Mouse (Mus musculus) limb, embryonic 11.5 days (tissue): ENCODE measurements around the gene Gm49405. TPM values are rescaled to one million over a fixed set of nuclear protein-coding genes. Genes with fewer than 3 reads are reported as not detected.

Source experiments
- ATAC-seq: fragments of 200-750 bp; cut with Nextera tagmentation; 2 replicates; pipeline ENCODE4 v1.8.0; 2017; ENCODE audit warnings: low read depth; ENCODE audit not compliant: insufficient number of reproducible peaks, low FRiP score, low TSS enrichment
- DNase-seq: peaks from one replicate; pipeline ENCODE4 v3.0.0-alpha.2; 2015; ENCODE audit warnings: low spot score
- H3K27ac ChIP-seq: fragments of 300-500 bp; sonication (generic); replicated peaks from 2 replicates; pipeline ENCODE4 v1.5.1; 2014; ENCODE audit warnings: low read depth, mild to moderate bottlenecking, low read length
- H3K27me3 ChIP-seq: fragments of 300-500 bp; sonication (generic); 2 replicates; pipeline ENCODE4 v1.6.1; 2014; ENCODE audit warnings: mild to moderate bottlenecking, low read length, mixed read lengths; ENCODE audit not compliant: control insufficient read depth, insufficient read depth
- H3K36me3 ChIP-seq: fragments of 300-500 bp; sonication (generic); 2 replicates; pipeline ENCODE4 v1.6.1; 2014; ENCODE audit warnings: mild to moderate bottlenecking, low read length, moderate library complexity, mixed read lengths; ENCODE audit not compliant: control insufficient read depth, insufficient read depth
- H3K4me1 ChIP-seq: fragments of 300-500 bp; sonication (generic); 2 replicates; pipeline ENCODE4 v1.6.1; 2014; ENCODE audit warnings: low read length, mixed read lengths; ENCODE audit not compliant: control insufficient read depth, insufficient read depth
- H3K4me2 ChIP-seq: fragments of 300-500 bp; sonication (generic); 2 replicates; pipeline ENCODE4 v1.6.1; 2014; ENCODE audit warnings: low read depth, mild to moderate bottlenecking, moderate library complexity; ENCODE audit not compliant: severe bottlenecking
- H3K4me3 ChIP-seq: fragments of 300-500 bp; sonication (generic); 2 replicates; pipeline ENCODE4 v1.5.1; 2014; ENCODE audit warnings: low read depth, low read length
- H3K9ac ChIP-seq: fragments of 300-500 bp; sonication (generic); 2 replicates; pipeline ENCODE4 v1.6.1; 2014; ENCODE audit warnings: mild to moderate bottlenecking, low read length
- H3K9me3 ChIP-seq: fragments of 300-500 bp; sonication (generic); 2 replicates; pipeline ENCODE4 v1.6.1; 2016; ENCODE audit warnings: low read length; ENCODE audit not compliant: control insufficient read depth
- WGBS: fragments of 180-500 bp; shearing (Covaris S2); extraction: QIAGEN DNeasy Blood & Tissue Kit; methylation state at CpG from one replicate; pipeline ENCODE4 v1.1.7; 2014; 5-methylcytosine and 5-hydroxymethylcytosine counted together
- polyA plus RNA-seq: library from polyadenylated mRNA; unstranded; fragments of >200 nt; fragmentation: Nextera tagmentation; extraction: Ambion mirVana; gene quantifications from 2 replicates; pipeline ENCODE4 v1.2.1, GENCODE M21; 2014

Gene Gm49405
- polyA plus RNA-seq, 1 experiment from 2014 or later, result 2.5 TPM

DNA sequence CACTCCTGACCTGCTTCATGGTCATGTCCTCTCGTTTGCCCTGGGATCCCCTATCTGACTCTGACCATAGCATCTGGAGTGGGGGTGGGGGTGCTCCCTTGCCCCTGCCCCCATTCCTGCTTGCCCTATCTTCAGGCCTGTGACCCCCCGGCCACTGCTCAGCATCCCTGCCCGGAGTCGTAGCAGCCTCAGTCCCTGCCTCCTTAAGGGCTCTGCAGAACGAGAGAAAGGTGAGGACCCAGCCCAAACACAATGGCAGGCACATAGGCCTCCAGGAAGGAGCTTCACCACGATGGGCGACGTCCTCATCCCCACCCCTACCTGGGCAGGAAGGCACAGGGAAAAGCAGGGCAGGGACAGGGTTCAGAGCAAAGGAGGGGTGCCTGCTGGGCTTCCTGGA is 2.1 kb upstream of the Gm49405 start:
- WGBS, result 71% methylated on average over 8 of the region's 8 CpGs
- Histone ChIP-seq H3K4me3 (no peak overlapping the region), H3K9ac (no peak overlapping the region), H3K4me2 (no peak overlapping the region), H3K27me3 (no peaks in the 10 kb centered on the region), H3K27ac (no peak overlapping the region), H3K4me1 (peaks cover 8% of the 10 kb centered on the region), H3K36me3 (no peaks in the 10 kb centered on the region), H3K9me3 (no peaks in the 10 kb centered on the region)
- DNase-seq, result no peak
- no peak for ATAC-seq

DNA sequence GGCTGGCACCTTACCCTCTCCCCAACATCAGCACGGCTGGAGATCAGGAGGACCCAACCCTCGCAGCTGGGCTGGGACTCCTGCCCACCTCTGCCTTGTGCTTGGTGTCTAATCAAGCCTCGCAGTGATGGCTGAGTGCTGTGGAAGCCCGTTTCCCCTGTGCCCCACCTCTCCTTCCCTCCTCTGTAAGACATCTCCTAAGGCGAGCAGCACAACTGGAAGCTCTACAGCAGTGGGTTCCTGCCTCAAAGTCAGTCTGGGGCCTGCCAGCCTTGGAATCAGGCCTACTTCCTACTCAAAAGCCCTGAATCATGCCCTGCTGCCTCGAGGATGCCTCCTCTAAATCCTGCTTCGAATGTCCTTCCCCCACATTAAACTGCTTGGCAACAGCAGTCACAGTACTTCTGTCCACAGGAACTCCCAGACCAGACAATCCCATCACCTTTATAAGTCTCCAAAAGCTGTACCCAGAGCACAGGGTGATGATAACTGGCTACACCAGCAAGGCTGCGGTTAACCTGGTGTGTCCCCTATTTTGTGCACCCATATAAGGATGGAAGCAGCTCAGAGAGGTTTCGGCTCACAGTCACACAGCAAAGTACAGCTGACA is 1.2 kb upstream of the Gm49405 start:
- ATAC-seq, result no peak
- WGBS, result 89% methylated on average over 9 of the region's 9 CpGs
- no peak for DNase-seq
- no peak overlapping the region for H3K27ac ChIP-seq
- H3K4me1 ChIP-seq, result peaks cover 8% of the 10 kb centered on the region
- no peaks in the 10 kb centered on the region for H3K27me3 ChIP-seq
- H3K9ac ChIP-seq, result no peak overlapping the region
- no peaks in the 10 kb centered on the region for H3K36me3 ChIP-seq
- H3K4me2 ChIP-seq, result peak overlapping the region; percentile 87
- H3K4me3 ChIP-seq, result 0 out of 2 replicates have a peak overlapping the region, but pooled peaks have one; percentile 75
- no peaks in the 10 kb centered on the region for H3K9me3 ChIP-seq

- H3K36me3 ChIP-seq, result peaks cover 4% of the 10 kb centered on the region
- no peaks in the 10 kb centered on the region for H3K27me3 ChIP-seq
- peaks cover 8% of the 10 kb centered on the region for H3K4me1 ChIP-seq
- 17% methylated on average over 17 of the region's 17 CpGs for WGBS
- peak overlapping the region; percentile 96 for H3K27ac ChIP-seq
- no peak for ATAC-seq
- peak overlapping the region; percentile 93 for H3K9ac ChIP-seq
- DNase-seq, result peak; percentile 45
- no peaks in the 10 kb centered on the region for H3K9me3 ChIP-seq
- peak overlapping the region; percentile 75 for H3K4me3 ChIP-seq
- H3K4me2 ChIP-seq, result peak overlapping the region; percentile 87
Observed at GRCm38 (mm10) chr19:4000949-4001525, 611 bp downstream of the Gm49405 start.

DNA sequence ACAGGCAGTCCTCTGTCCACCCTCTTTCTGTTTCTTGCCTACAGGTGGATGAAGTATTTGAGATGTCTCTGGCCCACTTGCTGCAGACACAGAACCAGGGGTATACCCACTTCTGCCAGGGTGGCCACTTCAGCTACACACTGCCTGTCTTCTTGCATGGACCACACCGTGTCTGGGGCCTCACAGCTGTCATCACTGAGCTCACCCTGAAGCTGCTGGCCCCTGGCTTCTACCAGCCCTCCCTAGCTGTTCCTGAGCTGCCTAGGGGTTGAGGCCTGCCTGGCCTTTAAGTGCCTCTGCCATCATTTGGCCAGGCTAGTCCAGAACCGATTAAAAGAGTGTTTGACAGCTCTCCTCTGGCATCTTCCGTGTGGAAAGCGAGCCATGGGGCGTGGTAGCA is 1.3 kb downstream of the Gm49405 start:
- 88% methylated on average over 5 of the region's 5 CpGs for whole genome bisulfite sequencing
- DNase-seq (no peak), ATAC-seq (no peak)
- peaks cover 9% of the 10 kb centered on the region for H3K36me3 ChIP-seq
- H3K4me3 ChIP-seq, result no peak overlapping the region
- no peaks in the 10 kb centered on the region for H3K9me3 ChIP-seq
- H3K4me2 ChIP-seq, result peak overlapping the region; percentile 87; the same call in 1 of the 2 replicates
- H3K4me1 ChIP-seq, result peaks cover 8% of the 10 kb centered on the region
- H3K27me3 ChIP-seq, result no peaks in the 10 kb centered on the region
- no peak overlapping the region for H3K27ac ChIP-seq
- no peak overlapping the region for H3K9ac ChIP-seq

DNA sequence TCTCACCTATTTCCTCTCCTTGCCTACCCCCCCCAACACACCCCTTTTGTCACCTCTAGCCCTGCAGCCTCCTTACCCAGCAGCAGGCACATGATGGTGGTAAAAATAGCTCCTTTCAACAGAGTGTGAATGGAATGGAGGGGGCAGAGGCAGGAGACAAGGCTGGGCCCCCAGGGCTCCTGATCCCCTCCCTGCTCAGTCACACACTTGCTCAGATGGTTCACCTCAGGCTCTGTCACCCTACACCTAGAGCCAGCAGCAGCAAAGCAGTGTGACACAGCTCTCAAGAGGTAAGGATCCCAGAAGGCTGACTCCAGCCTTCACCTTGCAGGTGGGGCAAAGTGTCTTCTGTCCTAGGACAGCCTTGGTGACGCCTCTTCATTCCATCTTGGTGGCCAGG is 2.7 kb downstream of the Gm49405 start, which contains the start of gene Doc2g:
TSS of gene Doc2g (plus strand) at position 202 of the 400 bp plus-strand sequence.
- Histone ChIP-seq H3K27ac (no peak within 1 kb of the TSS), H3K4me2 (no peak within 1 kb of the TSS), H3K36me3 (peaks cover 17% of the 10 kb centered on the region), H3K4me1 (peaks cover 8% of the 10 kb centered on the region), H3K9me3 (no peaks in the 10 kb centered on the region), H3K4me3 (no peak within 1 kb of the TSS), H3K27me3 (no peaks in the 10 kb centered on the region), H3K9ac (no peak within 1 kb of the TSS)
- DNase-seq (no peak), ATAC-seq (no peak)
- 74% methylated on average over 1 of the region's 1 CpGs for WGBS

GRCm38 (mm10) chr19:4003641-4004040 is 3.2 kb downstream of the Gm49405 start:
- Histone ChIP-seq H3K9ac (no peak overlapping the region), H3K27me3 (no peaks in the 10 kb centered on the region), H3K4me3 (no peak overlapping the region), H3K36me3 (peaks cover 17% of the 10 kb centered on the region), H3K4me2 (no peak overlapping the region), H3K27ac (no peak overlapping the region), H3K9me3 (no peaks in the 10 kb centered on the region), H3K4me1 (peaks cover 8% of the 10 kb centered on the region)
- no peak for ATAC-seq
- DNase-seq, result no peak
- 72% methylated on average over 12 of the region's 12 CpGs for WGBS

- H3K9me3 ChIP-seq, result no peaks in the 10 kb centered on the region
- H3K9ac ChIP-seq, result no peak overlapping the region
- no peak overlapping the region for H3K4me2 ChIP-seq
- peaks cover 21% of the 10 kb centered on the region for H3K36me3 ChIP-seq
- H3K4me3 ChIP-seq, result no peak overlapping the region
- DNase-seq (no peak), ATAC-seq (no peak)
- H3K27me3 ChIP-seq, result no peaks in the 10 kb centered on the region
- no peak overlapping the region for H3K27ac ChIP-seq
- 85% methylated on average over 15 of the region's 15 CpGs for WGBS
- H3K4me1 ChIP-seq, result peaks cover 8% of the 10 kb centered on the region
Observed at GRCm38 (mm10) chr19:4004331-4004730, 3.9 kb downstream of the Gm49405 start.

DNA sequence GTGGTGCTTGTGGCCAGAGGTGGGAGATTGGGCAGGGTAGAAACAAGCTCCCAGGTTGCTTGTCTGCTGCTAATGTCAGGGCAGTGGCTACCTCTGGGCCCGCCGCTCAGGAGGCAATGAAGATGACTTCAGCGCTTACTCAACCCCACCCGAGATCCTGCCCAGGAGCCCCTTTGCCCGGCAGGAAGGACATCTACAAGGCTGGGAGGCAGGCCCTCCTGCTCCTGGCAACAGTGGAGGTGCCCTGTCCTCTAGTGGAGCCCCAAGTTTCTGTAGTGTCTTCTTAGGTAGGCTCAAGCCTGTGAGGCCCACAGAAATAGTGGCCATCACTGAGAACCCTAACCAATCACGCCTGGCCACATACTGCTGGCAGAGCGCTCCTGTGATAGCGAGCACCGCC is 4.7 kb downstream of the Gm49405 start:
- Histone ChIP-seq H3K4me2 (no peak overlapping the region), H3K27ac (no peak overlapping the region), H3K27me3 (no peaks in the 10 kb centered on the region), H3K36me3 (peaks cover 23% of the 10 kb centered on the region), H3K9me3 (no peaks in the 10 kb centered on the region), H3K4me3 (no peak overlapping the region), H3K9ac (no peak overlapping the region), H3K4me1 (peaks cover 8% of the 10 kb centered on the region)
- 89% methylated on average over 9 of the region's 9 CpGs for WGBS
- ATAC-seq (no peak), DNase-seq (no peak)
